Mouse (Mus musculus) cortical plate, adult 2 months (tissue): Measurements from ENCODE around the gene Ccdc115. TPM values are rescaled to one million over a fixed set of nuclear protein-coding genes. Genes with fewer than 3 reads are reported as not detected.

ENCODE experiments used
- H3K27ac ChIP-seq: fragments of 200-500 bp; 2 replicates; pipeline ENCODE4 v1.5.1; 2012; ENCODE audit warnings: low read length, control low read depth, inconsistent platforms; ENCODE audit not compliant: insufficient read depth
- H3K4me1 ChIP-seq: fragments of 200-500 bp; 2 replicates; pipeline ENCODE4 v1.6.1; 2011; ENCODE audit warnings: low read length; ENCODE audit not compliant: control insufficient read depth, insufficient read depth
- H3K4me3 ChIP-seq: fragments of 200-500 bp; 2 replicates; pipeline ENCODE4 v1.5.1; 2011; ENCODE audit warnings: mild to moderate bottlenecking, low read length, control low read depth; ENCODE audit not compliant: insufficient read depth
- CTCF ChIP-seq: fragments of 200-500 bp; IDR thresholded peaks from 2 replicates; pipeline ENCODE4 v1.5.1; 2011; ENCODE audit warnings: mild to moderate bottlenecking, control low read depth, low read length; ENCODE audit not compliant: insufficient read depth; ENCODE audit errors: extremely low read depth
- POLR2A ChIP-seq: fragments of 200-500 bp; IDR thresholded peaks from 2 replicates; pipeline ENCODE4 v1.6.1; 2011; ENCODE audit warnings: mild to moderate bottlenecking, low read length, control low read depth; ENCODE audit not compliant: insufficient read depth; ENCODE audit errors: extremely low read depth
- polyA plus RNA-seq: library from polyadenylated mRNA; depleted of rRNA; stranded (reverse); fragments of >200 nt; gene quantifications from 2 replicates; pipeline ENCODE4 v1.2.3, GENCODE M21; 2012; rRNA removed

Gene Ccdc115
- polyA plus RNA-seq, 1 experiment = 29.5 TPM

- TF ChIP-seq CTCF (no peak), POLR2A (no peak)
- Histone ChIP-seq H3K4me3 (no peak overlapping the region), H3K4me1 (0 out of 2 replicates have a peak, but pooled peaks cover 2% of the 10 kb centered on the region)
These were observed 8.5 kb downstream of the Ccdc115 start for GRCm38 (mm10) chr1:34430981-34431380.

GRCm38 (mm10) chr1:34429281-34429680, 10.2 kb downstream of the Ccdc115 start:
- 0 out of 2 replicates have a peak, but pooled peaks cover 2% of the 10 kb centered on the region for H3K4me1 ChIP-seq
- H3K27ac ChIP-seq = no peak overlapping the region
- H3K4me3 ChIP-seq = no peak overlapping the region
- no peak for TF ChIP-seq POLR2A
- no peak for TF ChIP-seq CTCF

More at GRCm38 (mm10) chr1:34430981-34431380, 8.5 kb downstream of the Ccdc115 start:
- H3K27ac ChIP-seq = no peak overlapping the region

- H3K4me1 ChIP-seq = no peaks in the 10 kb centered on the region
- TF ChIP-seq POLR2A = no peak
- no peak for TF ChIP-seq CTCF
- no peak overlapping the region for H3K27ac ChIP-seq
- no peak overlapping the region for H3K4me3 ChIP-seq
These were observed 11.0 kb downstream of the Ccdc115 start for GRCm38 (mm10) chr1:34428466-34428865.

- H3K4me3 ChIP-seq = no peak overlapping the region
- H3K4me1 ChIP-seq = no peaks in the 10 kb centered on the region
- H3K27ac ChIP-seq = no peak overlapping the region
- TF ChIP-seq POLR2A = no peak
These were observed 40.1 kb downstream of the Ccdc115 start for GRCm38 (mm10) chr1:34399182-34399953.

- H3K4me3 ChIP-seq = no peak overlapping the region
- H3K4me1 ChIP-seq = no peaks in the 10 kb centered on the region
- TF ChIP-seq CTCF (no peak), POLR2A (no peak)
- no peak overlapping the region for H3K27ac ChIP-seq
These were observed 43.2 kb downstream of the Ccdc115 start for GRCm38 (mm10) chr1:34396321-34396720.

- no peak for TF ChIP-seq CTCF
- no peak for TF ChIP-seq POLR2A
- Histone ChIP-seq H3K4me1 (no peaks in the 10 kb centered on the region), H3K4me3 (no peak overlapping the region), H3K27ac (peak overlapping the region; percentile 84; the same call in 1 of the 2 replicates)
These were observed 50.1 kb downstream of the Ccdc115 start for GRCm38 (mm10) chr1:34389234-34389891.

- Histone ChIP-seq H3K27ac (no peak overlapping the region), H3K4me1 (no peaks in the 10 kb centered on the region), H3K4me3 (no peak overlapping the region)
- TF ChIP-seq POLR2A (no peak), CTCF (no peak)
These were observed 50.6 kb downstream of the Ccdc115 start for GRCm38 (mm10) chr1:34388849-34389233.

GRCm38 (mm10) chr1:34387346-34388327, 51.8 kb downstream of the Ccdc115 start:
- H3K4me3 ChIP-seq = no peak overlapping the region
- no peaks in the 10 kb centered on the region for H3K4me1 ChIP-seq
- TF ChIP-seq CTCF (no peak), POLR2A (no peak)
- H3K27ac ChIP-seq = no peak overlapping the region

Other genes starting within 250 kb of the Ccdc115 start
- 24.1 and 25.8 TPM in 2 replicates for gene Imp4, start 179 bp upstream of the Ccdc115 start, polyA plus RNA-seq
- gene Ptpn18, start 20.1 kb upstream of the Ccdc115 start, polyA plus RNA-seq = 8.4 and 8.5 TPM in 2 replicates
- not detected in 2 replicates for gene Prss39, start 58.7 kb upstream of the Ccdc115 start, polyA plus RNA-seq
- gene Cfc1, start 96.0 kb upstream of the Ccdc115 start, polyA plus RNA-seq = 0.13 TPM in 1 of 2 replicates, not detected in the other
- not detected in 2 replicates for gene Prss40, start 121.3 kb upstream of the Ccdc115 start, polyA plus RNA-seq
- 14.8 and 16.5 TPM in 2 replicates for gene Amer3, start 140.0 kb upstream of the Ccdc115 start, polyA plus RNA-seq